Mouse (Mus musculus) heart, postnatal 14 days (tissue): Measurements from ENCODE around the gene Ubr3. TPM values are rescaled to one million over a fixed set of nuclear protein-coding genes. Genes with fewer than 3 reads are reported as not detected.

Source experiments
- DNase-seq, 2 experiments: peaks; one replicate each; pipeline ENCODE4 v3.0.0; 2021 to 2022
- intact Hi-C: fragments of 180-260 bp; cut with DNase I; formaldehyde crosslinking; loops from one replicate; pipeline ENCODE4 v1.15.1; 2025
- total RNA-seq, 2 experiments: library from RNA; stranded (reverse); gene quantifications; 2 replicates each; pipeline ENCODE4 v1.2.3; 2021

The Ubr3 gene
- total RNA-seq, 2 experiments from 2014 or later: 110 to 118 TPM

GRCm38 (mm10) chr2:70006492-70006891, 109.4 kb downstream of the Ubr3 start:
- intact Hi-C loops: no loop called here
- no peak for DNase-seq

- no peak for DNase-seq
- intact Hi-C loops: no loop called here
These were observed 115.9 kb downstream of the Ubr3 start for GRCm38 (mm10) chr2:70012941-70013340.

- intact Hi-C loops: no loop called here
- peak; percentile 21 to 28 for DNase-seq
These were observed 121.2 kb downstream of the Ubr3 start for GRCm38 (mm10) chr2:70018236-70018635.

- intact Hi-C loops: no loop called here
- DNase-seq: no peak
These were observed 127.4 kb downstream of the Ubr3 start for GRCm38 (mm10) chr2:70024454-70024853.

GRCm38 (mm10) chr2:70025711-70026110, 128.7 kb downstream of the Ubr3 start:
- intact Hi-C loops: no loop called here
- DNase-seq: no peak

- intact Hi-C loops: no loop called here
- DNase-seq: no peak
These were observed 134.4 kb downstream of the Ubr3 start for GRCm38 (mm10) chr2:70031472-70031871.

GRCm38 (mm10) chr2:70034895-70035294, 137.8 kb downstream of the Ubr3 start:
- intact Hi-C loops: no loop called here
- no peak for DNase-seq

- intact Hi-C loops: no loop called here
- DNase-seq: no peak
These were observed 138.3 kb downstream of the Ubr3 start for GRCm38 (mm10) chr2:70035358-70035757.

GRCm38 (mm10) chr2:70037221-70037620, 140.2 kb downstream of the Ubr3 start:
- DNase-seq: peak; percentile 8 to 9
- intact Hi-C loops: no loop called here

- no peak for DNase-seq
- intact Hi-C loops: no loop called here
These were observed 141.7 kb downstream of the Ubr3 start, which contains the start of gene Myo3b for GRCm38 (mm10) chr2:70038752-70039151. Gene Myo3b, plus strand, starts transcription at chr2:70039126.

- intact Hi-C loops: no loop called here
- DNase-seq: no peak
These were observed 147.4 kb downstream of the Ubr3 start for GRCm38 (mm10) chr2:70044466-70044865.

- DNase-seq: no peak
- intact Hi-C loops: no loop called here
These were observed 150.8 kb downstream of the Ubr3 start for GRCm38 (mm10) chr2:70047868-70048267.

GRCm38 (mm10) chr2:70053803-70054202, 156.8 kb downstream of the Ubr3 start:
- no peak for DNase-seq
- intact Hi-C loops: no loop called here

- DNase-seq: no peak
- intact Hi-C loops: no loop called here
These were observed 161.2 kb downstream of the Ubr3 start for GRCm38 (mm10) chr2:70058201-70058600.

- intact Hi-C loops: no loop called here
- no peak for DNase-seq
These were observed 163.6 kb downstream of the Ubr3 start for GRCm38 (mm10) chr2:70060359-70061345.

GRCm38 (mm10) chr2:70065116-70065515, 168.1 kb downstream of the Ubr3 start:
- intact Hi-C loops: no loop called here
- DNase-seq: no peak

GRCm38 (mm10) chr2:70065729-70066300, 168.8 kb downstream of the Ubr3 start:
- intact Hi-C loops: no loop called here
- no peak for DNase-seq

GRCm38 (mm10) chr2:70066338-70067022, 169.4 kb downstream of the Ubr3 start:
- intact Hi-C loops: no loop called here
- no peak for DNase-seq

GRCm38 (mm10) chr2:70069861-70070260, 172.8 kb downstream of the Ubr3 start:
- intact Hi-C loops: loop anchor here (1.0 kb wide), 1 partner anchor 11 kb away; no protein-coding TSS in a partner anchor
- DNase-seq: no peak
